Mouse (Mus musculus) embryo, embryonic 11 days (tissue): ENCODE results near the gene Vmn1r43.
"Not testable (repeated sequence)": the region's sequence is repeated elsewhere in the genome, so short reads cannot be mapped to it uniquely, and the experiment has no call there.

Experiments
- DNase-seq: peaks from one replicate; pipeline ENCODE4 v3.0.0-alpha.2; 2015

Gene Vmn1r43

GRCm38 (mm10) chr6:89876313-89876712, at the start of gene Vmn1r43, which contains the start of gene Vmn1r42:
Gene Vmn1r43, minus strand, starts transcription at chr6:89876413.
Gene Vmn1r42, minus strand, starts transcription at chr6:89876413.
- not testable (repeated sequence) for DNase-seq

GRCm38 (mm10) chr6:89883812-89884211, 7.6 kb upstream of the Vmn1r43 start:
- no peak for DNase-seq

GRCm38 (mm10) chr6:89883360-89883759, 7.1 kb upstream of the Vmn1r43 start, which contains the start of gene Vmn1r44:
Gene Vmn1r44, plus strand, starts transcription at chr6:89883660.
- DNase-seq, result no peak

- no peak for DNase-seq
These were observed 4.7 kb upstream of the Vmn1r43 start for GRCm38 (mm10) chr6:89880867-89881266.

- no peak for DNase-seq
These were observed 750 bp upstream of the Vmn1r43 start for GRCm38 (mm10) chr6:89876963-89877362.

GRCm38 (mm10) chr6:89867976-89868375, 8.2 kb downstream of the Vmn1r43 start:
- DNase-seq, result no peak

GRCm38 (mm10) chr6:89867276-89867675, 8.9 kb downstream of the Vmn1r43 start:
- DNase-seq, result no peak

- DNase-seq, result no peak
These were observed 12.4 kb downstream of the Vmn1r43 start for GRCm38 (mm10) chr6:89863792-89864191.

- DNase-seq, result no peak
These were observed 16.4 kb downstream of the Vmn1r43 start for GRCm38 (mm10) chr6:89859839-89860238.

- no peak for DNase-seq
These were observed 18.7 kb downstream of the Vmn1r43 start for GRCm38 (mm10) chr6:89857552-89857951.
